Mouse (Mus musculus): ENCODE measurements around the gene Olfr137.

DNA sequence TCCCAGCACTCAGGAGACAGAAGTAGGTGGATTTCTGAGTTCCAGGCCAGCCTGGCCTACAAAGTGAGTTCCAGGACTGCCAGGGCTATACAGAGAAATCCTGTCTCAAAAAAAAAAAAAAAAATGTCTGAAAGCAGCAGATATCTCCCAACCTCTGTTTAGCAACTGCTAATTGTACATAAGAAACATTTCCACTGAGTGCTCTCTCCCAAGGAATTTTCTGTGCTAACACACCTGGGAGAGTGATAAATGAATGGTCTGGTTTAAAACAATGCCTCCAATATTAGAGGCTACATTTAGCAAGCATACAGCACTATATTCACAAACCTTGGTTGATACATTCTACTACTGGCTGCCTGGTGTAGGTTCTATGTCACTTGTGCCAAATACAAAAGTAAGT lies 22.2 kb upstream of the Olfr137 start, which contains the start of gene Olfr136:
- no peak for TF ChIP-seq CTCF (conservative IDR thresholded peaks at IDR 0.05; ENCODE audit: low read length)
- TF ChIP-seq NANOG (IDR thresholded peaks at IDR 0.05; ENCODE audit: borderline replicate concordance, low read length): no peak
